Mouse (Mus musculus): Measurements from ENCODE around the gene Arhgdig. TPM values are rescaled to one million over a fixed set of nuclear protein-coding genes. Genes with fewer than 3 reads are reported as not detected.

The Arhgdig gene
- polyA plus RNA-seq, 1 experiment = 41.8 TPM

GRCm38 (mm10) chr17:26181179-26181578 lies 26.4 kb downstream of the Arhgdig start:
- TF ChIP-seq GATA1 (IDR thresholded peaks at IDR 0.05; ENCODE audit: low read length) = no peak

- no peak for TF ChIP-seq GATA1 (IDR thresholded peaks at IDR 0.05; ENCODE audit: low read length)
Observed at GRCm38 (mm10) chr17:26178611-26179010, 29.0 kb downstream of the Arhgdig start.

- TF ChIP-seq GATA1 (IDR thresholded peaks at IDR 0.05; ENCODE audit: low read length) = no peak
Observed at GRCm38 (mm10) chr17:26168039-26168438, 39.5 kb downstream of the Arhgdig start.

- TF ChIP-seq GATA1 (IDR thresholded peaks at IDR 0.05; ENCODE audit: low read length) = no peak
Observed at GRCm38 (mm10) chr17:26162736-26163135, 44.9 kb downstream of the Arhgdig start.

- TF ChIP-seq GATA1 (IDR thresholded peaks at IDR 0.05; ENCODE audit: low read length) = no peak
Observed at GRCm38 (mm10) chr17:26151886-26152630, 55.5 kb downstream of the Arhgdig start.

Other genes with a start within 250 kb of the Arhgdig start
- gene Capn15, start 222.0 kb downstream of the Arhgdig start, polyA plus RNA-seq (2012) = 46.6 and 49.5 TPM in 2 replicates
- gene Rab11fip3, start 138.2 kb downstream of the Arhgdig start, polyA plus RNA-seq (2012) = 12.7 and 17.0 TPM in 2 replicates
- gene Decr2, start 117.4 kb downstream of the Arhgdig start, polyA plus RNA-seq (2012) = 0.24 and 0.41 TPM in 2 replicates
- 120 and 155 TPM in 2 replicates for gene Nme4, start 112.2 kb downstream of the Arhgdig start, polyA plus RNA-seq (2012)
- 1.8 and 2.1 TPM in 2 replicates for gene Tmem8, start 94.5 kb downstream of the Arhgdig start, polyA plus RNA-seq (2012)
- 257 and 305 TPM in 2 replicates for gene Mrpl28, start 84.3 kb downstream of the Arhgdig start, polyA plus RNA-seq (2012)
- gene Axin1, start 69.1 kb downstream of the Arhgdig start, polyA plus RNA-seq (2012) = 45.3 and 47.1 TPM in 2 replicates
- gene Pdia2, start 8.7 kb downstream of the Arhgdig start, polyA plus RNA-seq (2012) = 3.8 and 5.2 TPM in 2 replicates
- 8.4 and 8.7 TPM in 2 replicates for gene Rgs11, start 4.8 kb downstream of the Arhgdig start, polyA plus RNA-seq (2012)
- 2.9 and 4.5 TPM in 2 replicates for gene Fam234a, start 36.5 kb upstream of the Arhgdig start, polyA plus RNA-seq (2012)
- 50.6 and 64.4 TPM in 2 replicates for gene Luc7l, start 45.1 kb upstream of the Arhgdig start, polyA plus RNA-seq (2012)
- gene Neurl1b, start 207.0 kb upstream of the Arhgdig start, polyA plus RNA-seq (2012) = not detected in 2 replicates